Mouse (Mus musculus): ENCODE results near the gene Olfr129. TPM values are rescaled to one million over a fixed set of nuclear protein-coding genes. Genes with fewer than 3 reads are reported as not detected.

The Olfr129 gene
- polyA plus RNA-seq, 1 experiment from 2014 or later, result not detected

DNA sequence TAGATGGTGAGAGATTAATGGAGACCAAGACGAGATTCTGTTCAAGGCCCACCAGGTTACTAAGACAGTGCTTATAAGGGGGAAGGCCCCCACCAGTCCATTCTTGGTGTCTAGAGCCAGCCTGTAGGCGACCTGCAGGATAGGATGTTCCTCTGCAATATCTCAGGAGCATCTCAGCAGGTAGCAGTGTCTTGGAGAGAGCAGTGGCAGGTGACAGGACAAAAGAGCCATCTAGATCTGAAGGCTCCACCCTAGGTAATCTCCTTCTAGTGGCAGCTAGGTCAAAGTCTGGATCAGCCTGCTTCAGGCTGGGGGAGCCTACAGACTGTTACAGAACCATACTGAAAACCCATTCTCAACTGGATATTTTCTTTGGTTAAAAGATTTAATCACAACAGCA, 54.9 kb downstream of the Olfr129 start:
- no peaks in the 10 kb centered on the region for H3K4me1 ChIP-seq (replicated peaks; ENCODE audit: control insufficient read depth, insufficient read depth)
- no peak for ATAC-seq (ENCODE audit: low FRiP score, low TSS enrichment)
- DNase-seq (ENCODE audit: low spot score), result no peak
- no peaks in the 10 kb centered on the region for H3K9me3 ChIP-seq (ENCODE audit: control insufficient read depth, low read length)
- H3K9ac ChIP-seq (ENCODE audit: low read length), result no peak overlapping the region
- no peak overlapping the region for H3K4me3 ChIP-seq (ENCODE audit: low read depth, low read length)
- no peak overlapping the region for H3K27ac ChIP-seq (replicated peaks)
- no peak overlapping the region for H3K4me2 ChIP-seq (replicated peaks; ENCODE audit: low read depth)
- TF ChIP-seq EP300 (optimal IDR thresholded peaks at IDR 0.05) (no peak), CTCF (IDR thresholded peaks at IDR 0.05; ENCODE audit: low read depth) (no peak)
- 62% methylated on average over 2 of the region's 2 CpGs for WGBS
- H3K27me3 ChIP-seq (ENCODE audit: control insufficient read depth, insufficient read depth, low read length), result no peaks in the 10 kb centered on the region
- no peaks in the 10 kb centered on the region for H3K36me3 ChIP-seq (ENCODE audit: control insufficient read depth, insufficient read depth, low read length)

Other genes starting within 250 kb of the Olfr129 start
- gene Olfr125, start 227.1 kb downstream of the Olfr129 start, polyA plus RNA-seq (2015; fragmentation: Nextera tagmentation; extraction: Ambion mirVana), result not detected in 2 replicates
- not detected in 2 replicates for gene Olfr126, start 212.6 kb downstream of the Olfr129 start, polyA plus RNA-seq (2015; fragmentation: Nextera tagmentation; extraction: Ambion mirVana)
- not detected in 2 replicates for gene Olfr127, start 159.6 kb downstream of the Olfr129 start, polyA plus RNA-seq (2015; fragmentation: Nextera tagmentation; extraction: Ambion mirVana)
- not detected in 2 replicates for gene Olfr128, start 139.5 kb downstream of the Olfr129 start, polyA plus RNA-seq (2015; fragmentation: Nextera tagmentation; extraction: Ambion mirVana)
- not detected in 2 replicates for gene Olfr761, start 107.0 kb downstream of the Olfr129 start, polyA plus RNA-seq (2015; fragmentation: Nextera tagmentation; extraction: Ambion mirVana)
- not detected in 2 replicates for gene Olfr130, start 3.8 kb upstream of the Olfr129 start, polyA plus RNA-seq (2015; fragmentation: Nextera tagmentation; extraction: Ambion mirVana)
- gene Olfr131, start 28.6 kb upstream of the Olfr129 start, polyA plus RNA-seq (2015; fragmentation: Nextera tagmentation; extraction: Ambion mirVana), result not detected in 2 replicates
- not detected in 2 replicates for gene Olfr132, start 74.4 kb upstream of the Olfr129 start, polyA plus RNA-seq (2015; fragmentation: Nextera tagmentation; extraction: Ambion mirVana)
- gene Olfr133, start 85.2 kb upstream of the Olfr129 start, polyA plus RNA-seq (2015; fragmentation: Nextera tagmentation; extraction: Ambion mirVana), result not detected in 2 replicates
- not detected in 2 replicates for gene Olfr134, start 111.3 kb upstream of the Olfr129 start, polyA plus RNA-seq (2015; fragmentation: Nextera tagmentation; extraction: Ambion mirVana)
- not detected in 2 replicates for gene Olfr135, start 144.3 kb upstream of the Olfr129 start, polyA plus RNA-seq (2015; fragmentation: Nextera tagmentation; extraction: Ambion mirVana)
- not detected in 2 replicates for gene Olfr138, start 201.0 kb upstream of the Olfr129 start, polyA plus RNA-seq (2015; fragmentation: Nextera tagmentation; extraction: Ambion mirVana)
- not detected in 2 replicates for gene Olfr137, start 247.5 kb upstream of the Olfr129 start, polyA plus RNA-seq (2015; fragmentation: Nextera tagmentation; extraction: Ambion mirVana)